Comparison of ENCODE assay signal across 9 mouse cellular contexts in the genomic region with DNA sequence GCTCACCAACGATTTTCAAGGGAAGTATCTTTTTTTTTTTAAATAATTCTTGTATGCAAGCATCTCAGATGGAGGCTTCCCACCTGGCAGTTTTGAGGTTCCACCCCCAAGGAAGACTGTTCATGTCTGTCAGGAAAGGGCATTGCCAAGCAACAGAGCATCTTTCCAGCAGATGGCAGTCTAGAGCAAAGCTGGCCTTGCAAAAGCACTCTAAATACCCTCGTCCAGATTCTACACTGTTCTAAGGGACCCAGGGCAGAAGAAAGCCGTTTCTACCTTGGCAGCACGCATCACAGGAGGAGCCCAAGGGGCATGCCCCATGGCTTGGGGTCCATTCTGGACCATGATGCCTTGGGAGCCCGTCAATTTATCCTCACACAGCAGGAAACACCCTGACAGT. TPM values are rescaled to one million over a fixed set of nuclear protein-coding genes. Genes with fewer than 3 reads are reported as not detected.
DNase-seq lines count a peak whose midpoint lies in the region; ATAC-seq lines count a peak whose summit lies in the region.
"Had no signal": no experiment of that assay in that cellular context is flagged by ENCODE, and none has a peak within 500 bp of the region (broad histone marks: within the 10 kb centered on the region; RNA-seq: fewer than 3 reads in every experiment).

No protein-coding gene starts in this region.

- no peak overlapping the region for H3K4me2 ChIP-seq in kidney, embryonic 14.5 days (replicated peaks; ENCODE audit: low read depth, low read length)
- no peak overlapping the region for H3K4me2 ChIP-seq in embryonic facial prominence, embryonic 14.5 days (ENCODE audit: low read depth, low read length)
- no peak overlapping the region for H3K4me2 ChIP-seq in hindbrain, embryonic 15.5 days
- no peak overlapping the region for H3K4me2 ChIP-seq in limb, embryonic 11.5 days (ENCODE audit: low read depth, severe bottlenecking)
- H3K4me2 ChIP-seq: neural tube, embryonic 13.5 days had no signal

- no peaks in the 10 kb centered on the region for H3K4me1 ChIP-seq in kidney, embryonic 14.5 days (ENCODE audit: control insufficient read depth, insufficient read depth, low read length)
- H3K4me1 ChIP-seq in embryonic facial prominence, embryonic 14.5 days (ENCODE audit: control insufficient read depth, insufficient read depth, low read length), result no peaks in the 10 kb centered on the region
- H3K4me1 ChIP-seq in hindbrain, embryonic 15.5 days (replicated peaks), result no peaks in the 10 kb centered on the region
- H3K4me1 ChIP-seq in limb, embryonic 11.5 days (ENCODE audit: control insufficient read depth, insufficient read depth, low read length), result no peaks in the 10 kb centered on the region
- H3K4me1 ChIP-seq: neural tube, embryonic 13.5 days had no signal

- H3K4me3 ChIP-seq in kidney, embryonic 14.5 days (ENCODE audit: low read length), result no peak overlapping the region
- H3K4me3 ChIP-seq in embryonic facial prominence, embryonic 14.5 days (ENCODE audit: low read depth, low read length), result no peak overlapping the region
- H3K4me3 ChIP-seq in hindbrain, embryonic 15.5 days, result no peak overlapping the region
- H3K4me3 ChIP-seq in limb, embryonic 11.5 days (ENCODE audit: low read depth, low read length), result no peak overlapping the region
- H3K4me3 ChIP-seq: neural tube, embryonic 13.5 days had no signal

- WGBS in kidney, embryonic 14.5 days, result 8% methylated on average over 5 of the region's 5 CpGs
- 12% methylated on average over 5 of the region's 5 CpGs for WGBS in embryonic facial prominence, embryonic 14.5 days
- 11% methylated on average over 5 of the region's 5 CpGs for WGBS in hindbrain, embryonic 15.5 days
- 21% methylated on average over 5 of the region's 5 CpGs for WGBS in limb, embryonic 11.5 days

- no peak overlapping the region for H3K27ac ChIP-seq in kidney, embryonic 14.5 days (ENCODE audit: low read depth, low read length)
- no peak overlapping the region for H3K27ac ChIP-seq in embryonic facial prominence, embryonic 14.5 days (replicated peaks; ENCODE audit: low read depth, low read length)
- no peak overlapping the region for H3K27ac ChIP-seq in hindbrain, embryonic 15.5 days (replicated peaks)
- no peak overlapping the region for H3K27ac ChIP-seq in limb, embryonic 11.5 days (replicated peaks; ENCODE audit: low read depth, low read length)
- H3K27ac ChIP-seq: neural tube, embryonic 13.5 days had no signal

- DNase-seq in kidney, adult 9 months, result peak; percentile 49
- DNase-seq in adipocyte (ENCODE audit: low spot score), result peak; percentile 74
- peak; percentile 76 for DNase-seq in embryonic facial prominence, embryonic 14.5 days (ENCODE audit: low spot score)
- peak; percentile 85 for DNase-seq in limb, embryonic 11.5 days (ENCODE audit: low spot score)
- DNase-seq in neural tube, embryonic 10.5 days (ENCODE audit: extremely low spot score, low spot score), result peak; percentile 75
- peak; percentile 32 for DNase-seq in yolk sac, embryonic 10.5 days (ENCODE audit: low spot score)

- ATAC-seq in kidney, embryonic 14.5 days (ENCODE audit: low FRiP score, low TSS enrichment), result no peak
- ATAC-seq in embryonic facial prominence, embryonic 14.5 days (ENCODE audit: low read depth), result 0 out of 2 replicates have a peak, but pooled peaks have one; percentile 28
- peak; percentile 50; the same call in 1 of the 2 replicates for ATAC-seq in hindbrain, embryonic 15.5 days (ENCODE audit: low FRiP score, low read depth)
- ATAC-seq in limb, embryonic 11.5 days (ENCODE audit: insufficient number of reproducible peaks, low FRiP score, low TSS enrichment, low read depth), result no peak

- no peak overlapping the region for H3K9ac ChIP-seq in kidney, embryonic 14.5 days (ENCODE audit: low read depth, low read length)
- H3K9ac ChIP-seq in embryonic facial prominence, embryonic 14.5 days (ENCODE audit: low read depth, low read length), result no peak overlapping the region
- H3K9ac ChIP-seq in hindbrain, embryonic 15.5 days, result no peak overlapping the region
- H3K9ac ChIP-seq in limb, embryonic 11.5 days (ENCODE audit: low read length), result no peak overlapping the region
- H3K9ac ChIP-seq: neural tube, embryonic 13.5 days had no signal

- no peaks in the 10 kb centered on the region for H3K9me3 ChIP-seq in kidney, embryonic 14.5 days (ENCODE audit: control insufficient read depth, low read length)
- no peaks in the 10 kb centered on the region for H3K9me3 ChIP-seq in embryonic facial prominence, embryonic 14.5 days (ENCODE audit: control insufficient read depth, low read length)
- H3K9me3 ChIP-seq in hindbrain, embryonic 15.5 days, result no peaks in the 10 kb centered on the region
- H3K9me3 ChIP-seq in limb, embryonic 11.5 days (ENCODE audit: control insufficient read depth, low read length), result no peaks in the 10 kb centered on the region
- H3K9me3 ChIP-seq: neural tube, embryonic 13.5 days had no signal

- peaks cover 7% of the 10 kb centered on the region for H3K27me3 ChIP-seq in kidney, embryonic 14.5 days (ENCODE audit: control insufficient read depth, insufficient read depth, low read length)
- peaks cover 21% of the 10 kb centered on the region; the same call in 1 of the 2 replicates for H3K27me3 ChIP-seq in embryonic facial prominence, embryonic 14.5 days (replicated peaks; ENCODE audit: control insufficient read depth, insufficient read depth, low read length)
- H3K27me3 ChIP-seq in hindbrain, embryonic 15.5 days, result peaks cover 16% of the 10 kb centered on the region; the same call in 1 of the 2 replicates
- H3K27me3 ChIP-seq in limb, embryonic 11.5 days (ENCODE audit: control insufficient read depth, insufficient read depth, low read length), result no peaks in the 10 kb centered on the region

- no peaks in the 10 kb centered on the region for H3K36me3 ChIP-seq in kidney, embryonic 14.5 days (ENCODE audit: control insufficient read depth, insufficient read depth, low read length)
- H3K36me3 ChIP-seq in embryonic facial prominence, embryonic 14.5 days (ENCODE audit: control insufficient read depth, insufficient read depth, low read length), result no peaks in the 10 kb centered on the region
- H3K36me3 ChIP-seq in hindbrain, embryonic 15.5 days, result no peaks in the 10 kb centered on the region
- no peaks in the 10 kb centered on the region for H3K36me3 ChIP-seq in limb, embryonic 11.5 days (ENCODE audit: control insufficient read depth, insufficient read depth, low read length)
- H3K36me3 ChIP-seq: neural tube, embryonic 13.5 days had no signal

RNA-seq across cellular contexts. Expression of a gene that starts 12.9 kb away (rescaled TPM):
- polyA plus RNA-seq in kidney, embryonic 14.5 days (2014; fragmentation: Nextera tagmentation; extraction: Ambion mirVana), result not detected in 2 replicates
- polyA plus RNA-seq in embryonic facial prominence, embryonic 14.5 days (2014; fragmentation: Nextera tagmentation; extraction: Ambion mirVana), result not detected in 2 replicates
- not detected in 2 replicates for polyA plus RNA-seq in hindbrain, embryonic 15.5 days (2015; fragmentation: Nextera tagmentation; extraction: Ambion mirVana)
- not detected in 2 replicates for polyA plus RNA-seq in limb, embryonic 11.5 days (2014; fragmentation: Nextera tagmentation; extraction: Ambion mirVana)
- polyA plus RNA-seq: neural tube, embryonic 13.5 days had no signal

Comparison
In these comparisons a context has a peak if more than half of its experiments do, and no peak if none do; other contexts are left out.
1. DNase-seq: peak in every context shown above with its lines; median percentile 85 in limb, embryonic 11.5 days; 76 in embryonic facial prominence, embryonic 14.5 days; 75 in neural tube, embryonic 10.5 days; 74 in adipocyte; 49 in kidney, adult 9 months; 32 in yolk sac, embryonic 10.5 days.
2. ATAC-seq: peak in embryonic facial prominence, embryonic 14.5 days (single experiment) and hindbrain, embryonic 15.5 days (single experiment); none in kidney, embryonic 14.5 days (single experiment) and limb, embryonic 11.5 days (single experiment).